Mouse (Mus musculus) E14TG2a.4 (cell line): ENCODE results near the gene Atf6.

Source experiments
- CTCF ChIP-seq: conservative IDR thresholded peaks from 2 replicates; pipeline ENCODE4 v1.5.1; 2014; ENCODE audit warnings: low read length
- NANOG ChIP-seq: IDR thresholded peaks from 2 replicates; pipeline ENCODE4 v1.6.1; 2014; ENCODE audit warnings: borderline replicate concordance, low read length, mixed read lengths
- POU5F1 ChIP-seq: IDR thresholded peaks from 2 replicates; pipeline ENCODE4 v1.6.1; 2014; ENCODE audit warnings: low read length, borderline replicate concordance

DNA sequence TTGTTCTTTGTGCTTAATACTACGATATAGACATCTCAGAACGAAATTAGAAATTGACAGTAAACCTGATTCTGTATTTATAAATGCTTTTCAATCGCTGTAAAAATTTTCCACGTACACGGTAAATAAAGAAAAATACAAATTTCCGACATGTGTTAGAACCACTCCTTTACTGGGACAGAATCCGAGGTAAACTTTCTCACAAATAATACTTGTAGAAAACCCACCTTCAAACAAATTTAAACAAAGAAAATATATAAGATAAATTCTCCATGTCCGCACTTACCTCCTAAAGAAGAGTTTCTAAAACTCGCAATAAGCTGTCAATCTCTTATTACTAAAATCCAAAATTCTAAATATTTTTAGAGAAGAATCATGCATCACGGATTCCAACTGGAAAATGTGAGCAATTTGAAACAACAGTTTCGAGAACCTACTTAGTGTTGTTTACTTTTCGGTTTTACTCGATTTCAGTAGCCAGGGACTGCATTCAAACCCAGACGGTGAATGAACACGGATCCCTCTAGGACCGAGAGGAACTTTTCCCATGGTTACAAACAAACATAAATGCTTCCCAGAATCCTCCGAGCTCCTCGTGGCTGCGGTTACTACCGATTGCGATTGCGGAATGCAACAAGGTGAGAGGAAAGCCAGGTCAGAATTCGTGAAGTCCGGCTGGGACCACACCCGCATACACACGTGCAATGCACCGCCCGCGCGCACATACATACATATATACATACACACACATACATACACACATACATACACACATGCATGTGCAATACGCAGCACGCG is 735 bp upstream of the Atf6 start:
- TF ChIP-seq CTCF (no peak), NANOG (no peak), POU5F1 (no peak)
